Mouse (Mus musculus) G1E-ER4 (cell line): ENCODE data around the gene Tmem184c. TPM values are rescaled to one million over a fixed set of nuclear protein-coding genes. Genes with fewer than 3 reads are reported as not detected.

Experiments used
- GATA1 ChIP-seq: IDR thresholded peaks from one replicate; pipeline ENCODE4 v1.8.0; 2012; ENCODE audit warnings: low read length, inconsistent platforms
- polyA plus RNA-seq: library from polyadenylated mRNA; stranded (reverse); fragments of >175 nt; gene quantifications from 2 replicates; pipeline ENCODE4 v1.2.3, GENCODE M21; 2012

The Tmem184c gene
- polyA plus RNA-seq: 4.1 and 5.7 TPM in 2 replicates

- TF ChIP-seq GATA1: no peak
Measured at GRCm38 (mm10) chr8:77610374-77610969, at the start of gene Tmem184c. Gene Tmem184c (minus strand): TSS chr8:77610698.

- TF ChIP-seq GATA1: no peak
Measured at GRCm38 (mm10) chr8:77659534-77660080, 49.1 kb upstream of the Tmem184c start.

- TF ChIP-seq GATA1: no peak
Measured at GRCm38 (mm10) chr8:77658356-77658755, 47.9 kb upstream of the Tmem184c start.

GRCm38 (mm10) chr8:77650646-77651190 is 40.2 kb upstream of the Tmem184c start:
- no peak for TF ChIP-seq GATA1

- TF ChIP-seq GATA1: no peak
Measured at GRCm38 (mm10) chr8:77640093-77640839, 29.8 kb upstream of the Tmem184c start.

- TF ChIP-seq GATA1: no peak
Measured at GRCm38 (mm10) chr8:77637593-77637992, 27.1 kb upstream of the Tmem184c start.

GRCm38 (mm10) chr8:77634035-77634434 is 23.5 kb upstream of the Tmem184c start:
- TF ChIP-seq GATA1: no peak

GRCm38 (mm10) chr8:77633211-77633610 is 22.7 kb upstream of the Tmem184c start:
- TF ChIP-seq GATA1: no peak

- no peak for TF ChIP-seq GATA1
Measured at GRCm38 (mm10) chr8:77630691-77631090, 20.2 kb upstream of the Tmem184c start.

GRCm38 (mm10) chr8:77629858-77630537 is 19.5 kb upstream of the Tmem184c start:
- no peak for TF ChIP-seq GATA1

- no peak for TF ChIP-seq GATA1
Measured at GRCm38 (mm10) chr8:77623677-77624209, 13.2 kb upstream of the Tmem184c start.

GRCm38 (mm10) chr8:77617916-77618315 is 7.4 kb upstream of the Tmem184c start:
- TF ChIP-seq GATA1: no peak

- no peak for TF ChIP-seq GATA1
Measured at GRCm38 (mm10) chr8:77609621-77610020, 877 bp downstream of the Tmem184c start.

- TF ChIP-seq GATA1: no peak
Measured at GRCm38 (mm10) chr8:77584174-77584573, 26.3 kb downstream of the Tmem184c start.

GRCm38 (mm10) chr8:77577674-77578073 is 32.8 kb downstream of the Tmem184c start:
- TF ChIP-seq GATA1: no peak

GRCm38 (mm10) chr8:77574229-77574628 is 36.3 kb downstream of the Tmem184c start:
- TF ChIP-seq GATA1: no peak
